Mouse (Mus musculus) neural tube, embryonic 10.5 days (tissue): ENCODE results near the gene Gcdh.

ENCODE experiments used
- DNase-seq: peaks from one replicate; pipeline ENCODE4 v3.0.0-alpha.2; 2017; ENCODE audit warnings: low spot score; ENCODE audit errors: extremely low spot score

Gcdh gene

GRCm38 (mm10) chr8:84893709-84894134, at the start of gene Gcdh:
TSS of gene Gcdh (minus strand) at chr8:84893921.
- peak; percentile 82 for DNase-seq

GRCm38 (mm10) chr8:84937620-84938485, 44.1 kb upstream of the Gcdh start:
- DNase-seq, result no peak

- peak; percentile 66 for DNase-seq
Measured at GRCm38 (mm10) chr8:84936962-84937546, 43.3 kb upstream of the Gcdh start, which contains the start of gene Mast1. TSS of gene Mast1 (minus strand) at chr8:84937359.

- no peak for DNase-seq
Measured at GRCm38 (mm10) chr8:84936041-84936961, 42.6 kb upstream of the Gcdh start.

GRCm38 (mm10) chr8:84935489-84935888, 41.8 kb upstream of the Gcdh start:
- DNase-seq, result peak; percentile 37

GRCm38 (mm10) chr8:84934860-84935259, 41.1 kb upstream of the Gcdh start:
- DNase-seq, result peak; percentile 61

- no peak for DNase-seq
Measured at GRCm38 (mm10) chr8:84933767-84934559, 40.2 kb upstream of the Gcdh start.

- no peak for DNase-seq
Measured at GRCm38 (mm10) chr8:84930582-84930981, 36.9 kb upstream of the Gcdh start.

- peak; percentile 85 for DNase-seq
Measured at GRCm38 (mm10) chr8:84928456-84929306, 35.0 kb upstream of the Gcdh start.

GRCm38 (mm10) chr8:84927513-84927912, 33.8 kb upstream of the Gcdh start:
- DNase-seq, result no peak

- no peak for DNase-seq
Measured at GRCm38 (mm10) chr8:84925557-84925956, 31.8 kb upstream of the Gcdh start.

- no peak for DNase-seq
Measured at GRCm38 (mm10) chr8:84921596-84921995, 27.9 kb upstream of the Gcdh start.

GRCm38 (mm10) chr8:84918646-84919045, 24.9 kb upstream of the Gcdh start:
- no peak for DNase-seq

GRCm38 (mm10) chr8:84917781-84918180, 24.1 kb upstream of the Gcdh start:
- DNase-seq, result no peak

- DNase-seq, result no peak
Measured at GRCm38 (mm10) chr8:84915269-84915668, 21.5 kb upstream of the Gcdh start.

GRCm38 (mm10) chr8:84913960-84914359, 20.2 kb upstream of the Gcdh start:
- no peak for DNase-seq

- DNase-seq, result no peak
Measured at GRCm38 (mm10) chr8:84913502-84913900, 19.8 kb upstream of the Gcdh start.

GRCm38 (mm10) chr8:84912895-84913501, 19.3 kb upstream of the Gcdh start:
- DNase-seq, result peak; percentile 61

GRCm38 (mm10) chr8:84912391-84912790, 18.7 kb upstream of the Gcdh start:
- DNase-seq, result no peak
